Mouse (Mus musculus): ENCODE data around the gene Klb. TPM values are rescaled to one million over a fixed set of nuclear protein-coding genes. Genes with fewer than 3 reads are reported as not detected.

Gene Klb
- polyA plus RNA-seq, 1 experiment: 0.33 TPM

GRCm38 (mm10) chr5:65394425-65394824 lies 46.3 kb downstream of the Klb start:
- no peak overlapping the region for H3K4me3 ChIP-seq (ENCODE audit: insufficient read depth, low read length)
- no peak for TF ChIP-seq POLR2A (IDR thresholded peaks at IDR 0.05; ENCODE audit: extremely low read depth, insufficient read depth, low read length)
- TF ChIP-seq CTCF (IDR thresholded peaks at IDR 0.05; ENCODE audit: extremely low read depth, insufficient read depth, low read length): no peak
- H3K4me1 ChIP-seq (ENCODE audit: control insufficient read depth, insufficient read depth, low read length): peaks cover 2% of the 10 kb centered on the region; the same call in 1 of the 2 replicates
- H3K27ac ChIP-seq (ENCODE audit: insufficient read depth, low read length): no peak overlapping the region

GRCm38 (mm10) chr5:65401251-65401994 lies 53.3 kb downstream of the Klb start:
- Histone ChIP-seq H3K4me1 (ENCODE audit: control insufficient read depth, insufficient read depth, low read length) (no peaks in the 10 kb centered on the region), H3K4me3 (ENCODE audit: insufficient read depth, low read length) (no peak overlapping the region), H3K27ac (ENCODE audit: insufficient read depth, low read length) (no peak overlapping the region)
- TF ChIP-seq POLR2A (IDR thresholded peaks at IDR 0.05; ENCODE audit: extremely low read depth, insufficient read depth, low read length) (no peak), CTCF (IDR thresholded peaks at IDR 0.05; ENCODE audit: extremely low read depth, insufficient read depth, low read length) (peak; percentile 95)

GRCm38 (mm10) chr5:65407989-65408388 lies 59.9 kb downstream of the Klb start:
- Histone ChIP-seq H3K4me1 (ENCODE audit: control insufficient read depth, insufficient read depth, low read length) (no peaks in the 10 kb centered on the region), H3K4me3 (ENCODE audit: insufficient read depth, low read length) (no peak overlapping the region), H3K27ac (ENCODE audit: insufficient read depth, low read length) (no peak overlapping the region)
- TF ChIP-seq POLR2A (IDR thresholded peaks at IDR 0.05; ENCODE audit: extremely low read depth, insufficient read depth, low read length): no peak
- TF ChIP-seq CTCF (IDR thresholded peaks at IDR 0.05; ENCODE audit: extremely low read depth, insufficient read depth, low read length): no peak

GRCm38 (mm10) chr5:65415653-65416458 lies 67.7 kb downstream of the Klb start:
- H3K27ac ChIP-seq (ENCODE audit: insufficient read depth, low read length): no peak overlapping the region
- H3K4me1 ChIP-seq (ENCODE audit: control insufficient read depth, insufficient read depth, low read length): 0 out of 2 replicates have a peak, but pooled peaks cover 1% of the 10 kb centered on the region
- H3K4me3 ChIP-seq (ENCODE audit: insufficient read depth, low read length): no peak overlapping the region
- TF ChIP-seq POLR2A (IDR thresholded peaks at IDR 0.05; ENCODE audit: extremely low read depth, insufficient read depth, low read length): no peak
- no peak for TF ChIP-seq CTCF (IDR thresholded peaks at IDR 0.05; ENCODE audit: extremely low read depth, insufficient read depth, low read length)

- TF ChIP-seq POLR2A (IDR thresholded peaks at IDR 0.05; ENCODE audit: extremely low read depth, insufficient read depth, low read length): no peak
- no peak for TF ChIP-seq CTCF (IDR thresholded peaks at IDR 0.05; ENCODE audit: extremely low read depth, insufficient read depth, low read length)
- H3K4me3 ChIP-seq (ENCODE audit: insufficient read depth, low read length): no peak overlapping the region
- no peak overlapping the region for H3K27ac ChIP-seq (ENCODE audit: insufficient read depth, low read length)
- H3K4me1 ChIP-seq (ENCODE audit: control insufficient read depth, insufficient read depth, low read length): 0 out of 2 replicates have a peak, but pooled peaks cover 1% of the 10 kb centered on the region
These were observed 71.0 kb downstream of the Klb start for GRCm38 (mm10) chr5:65419136-65419535.

- 0 out of 2 replicates have a peak, but pooled peaks cover 1% of the 10 kb centered on the region for H3K4me1 ChIP-seq (ENCODE audit: control insufficient read depth, insufficient read depth, low read length)
- no peak overlapping the region for H3K27ac ChIP-seq (ENCODE audit: insufficient read depth, low read length)
- no peak for TF ChIP-seq POLR2A (IDR thresholded peaks at IDR 0.05; ENCODE audit: extremely low read depth, insufficient read depth, low read length)
- no peak for TF ChIP-seq CTCF (IDR thresholded peaks at IDR 0.05; ENCODE audit: extremely low read depth, insufficient read depth, low read length)
- no peak overlapping the region for H3K4me3 ChIP-seq (ENCODE audit: insufficient read depth, low read length)
These were observed 72.7 kb downstream of the Klb start for GRCm38 (mm10) chr5:65420822-65421221.

GRCm38 (mm10) chr5:65422803-65423202 lies 74.7 kb downstream of the Klb start:
- Histone ChIP-seq H3K4me3 (ENCODE audit: insufficient read depth, low read length) (no peak overlapping the region), H3K4me1 (ENCODE audit: control insufficient read depth, insufficient read depth, low read length) (no peaks in the 10 kb centered on the region), H3K27ac (ENCODE audit: insufficient read depth, low read length) (no peak overlapping the region)
- TF ChIP-seq POLR2A (IDR thresholded peaks at IDR 0.05; ENCODE audit: extremely low read depth, insufficient read depth, low read length) (no peak), CTCF (IDR thresholded peaks at IDR 0.05; ENCODE audit: extremely low read depth, insufficient read depth, low read length) (no peak)

GRCm38 (mm10) chr5:65424215-65424614 lies 76.1 kb downstream of the Klb start:
- no peak overlapping the region for H3K27ac ChIP-seq (ENCODE audit: insufficient read depth, low read length)
- TF ChIP-seq CTCF (IDR thresholded peaks at IDR 0.05; ENCODE audit: extremely low read depth, insufficient read depth, low read length) (no peak), POLR2A (IDR thresholded peaks at IDR 0.05; ENCODE audit: extremely low read depth, insufficient read depth, low read length) (no peak)
- H3K4me1 ChIP-seq (ENCODE audit: control insufficient read depth, insufficient read depth, low read length): no peaks in the 10 kb centered on the region
- no peak overlapping the region for H3K4me3 ChIP-seq (ENCODE audit: insufficient read depth, low read length)

GRCm38 (mm10) chr5:65425251-65425650 lies 77.1 kb downstream of the Klb start:
- Histone ChIP-seq H3K4me1 (ENCODE audit: control insufficient read depth, insufficient read depth, low read length) (no peaks in the 10 kb centered on the region), H3K4me3 (ENCODE audit: insufficient read depth, low read length) (no peak overlapping the region), H3K27ac (ENCODE audit: insufficient read depth, low read length) (no peak overlapping the region)
- no peak for TF ChIP-seq POLR2A (IDR thresholded peaks at IDR 0.05; ENCODE audit: extremely low read depth, insufficient read depth, low read length)
- TF ChIP-seq CTCF (IDR thresholded peaks at IDR 0.05; ENCODE audit: extremely low read depth, insufficient read depth, low read length): no peak

Measured in cortical plate, adult 2 months (tissue).